Mouse (Mus musculus) c-Kit-positive CD71-negative TER-119-negative erythroid progenitor cells, embryonic 14.5 days (primary cell): ENCODE measurements around the gene Spink4.
A peak's percentile ranks its signal among the peaks of the same experiment; 100 is the strongest.
"Not testable (repeated sequence)": the region's sequence is repeated elsewhere in the genome, so short reads cannot be mapped to it uniquely, and the experiment has no call there.

ENCODE experiments used
- DNase-seq: peaks from one replicate; pipeline ENCODE4 v3.0.0-alpha.2; 2013; ENCODE audit warnings: low read depth

Gene Spink4

GRCm38 (mm10) chr4:40900612-40901011 lies 19.2 kb upstream of the Spink4 start:
- no peak for DNase-seq

GRCm38 (mm10) chr4:40906298-40906697 lies 13.6 kb upstream of the Spink4 start:
- DNase-seq: peak; percentile 32

DNA sequence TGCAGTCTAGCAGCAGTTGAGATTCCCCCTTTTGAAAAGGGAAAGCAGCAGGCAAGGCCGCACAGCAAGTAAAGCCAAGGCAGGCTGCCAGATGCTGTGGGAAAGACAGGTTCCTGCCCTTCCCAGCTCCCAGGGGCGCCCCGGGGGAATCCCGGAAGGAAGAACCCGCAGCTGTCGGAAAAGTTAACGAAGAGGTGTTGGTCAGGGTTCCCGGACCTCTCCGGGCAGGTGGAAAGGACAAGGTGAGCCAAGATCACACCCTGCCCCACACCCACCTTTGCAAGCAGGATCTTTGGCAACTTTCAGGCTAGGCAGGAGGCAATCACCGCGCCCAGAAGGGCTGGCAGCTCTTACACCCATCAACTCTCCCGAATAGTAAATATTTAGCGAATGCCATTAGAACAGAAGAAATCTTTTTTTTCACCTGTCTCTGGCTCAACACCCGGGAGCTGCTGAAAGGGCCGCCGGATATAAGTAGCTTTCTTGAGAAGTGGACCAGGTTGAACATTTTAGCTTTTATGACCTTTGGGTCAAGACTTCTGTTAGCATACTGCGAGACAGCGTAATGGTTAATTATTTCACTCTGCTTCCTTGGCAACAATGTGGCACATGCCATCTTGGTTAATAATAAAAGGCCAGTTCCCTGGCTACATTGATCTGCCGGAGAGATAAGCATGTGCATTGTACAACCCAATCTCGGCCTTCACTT lies 11.4 kb upstream of the Spink4 start:
- no peak for DNase-seq

DNA sequence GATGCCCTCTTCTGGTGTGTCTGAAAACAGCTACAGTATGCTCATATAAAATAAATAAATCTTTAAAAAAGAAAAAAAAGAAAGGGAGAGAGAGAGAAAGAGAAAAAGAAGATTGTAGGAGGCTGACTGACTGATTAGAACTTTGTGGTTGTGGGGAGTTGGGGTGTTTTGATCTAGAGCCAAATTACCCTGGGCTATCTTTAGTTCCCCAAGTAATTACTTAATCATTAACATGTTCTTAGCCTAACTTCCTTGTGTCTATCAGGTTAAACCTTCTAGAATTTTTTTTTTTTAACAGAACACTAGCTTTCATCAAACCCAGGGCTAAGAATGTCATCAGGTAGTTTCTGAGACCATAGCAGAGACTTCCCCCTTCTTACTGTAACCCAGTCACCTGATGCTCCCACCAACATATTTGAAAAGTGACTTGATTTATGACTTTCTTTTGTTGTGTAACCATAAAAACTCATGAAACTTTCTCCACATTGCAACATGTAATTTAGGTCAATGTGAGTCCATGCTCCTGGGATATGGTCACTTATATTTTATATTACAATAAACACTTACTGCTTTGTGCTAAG lies 5.5 kb upstream of the Spink4 start:
- no peak for DNase-seq

- DNase-seq: no peak
Measured at GRCm38 (mm10) chr4:40915947-40916346, 3.9 kb upstream of the Spink4 start.

- no peak for DNase-seq
Measured at GRCm38 (mm10) chr4:40916592-40917155, 3.2 kb upstream of the Spink4 start.

- no peak for DNase-seq
Measured at GRCm38 (mm10) chr4:40920576-40920975, 724 bp downstream of the Spink4 start.

- DNase-seq: no peak
Measured at GRCm38 (mm10) chr4:40921288-40921687, 1.4 kb downstream of the Spink4 start.

GRCm38 (mm10) chr4:40923087-40923651 lies 3.3 kb downstream of the Spink4 start:
- no peak for DNase-seq

GRCm38 (mm10) chr4:40925568-40925967 lies 5.7 kb downstream of the Spink4 start:
- DNase-seq: no peak

- DNase-seq: no peak
Measured at GRCm38 (mm10) chr4:40929046-40929445, 9.2 kb downstream of the Spink4 start.

GRCm38 (mm10) chr4:40933694-40934093 lies 13.8 kb downstream of the Spink4 start:
- no peak for DNase-seq

- DNase-seq: not testable (repeated sequence)
Measured at GRCm38 (mm10) chr4:40934369-40934768, 14.5 kb downstream of the Spink4 start.

DNA sequence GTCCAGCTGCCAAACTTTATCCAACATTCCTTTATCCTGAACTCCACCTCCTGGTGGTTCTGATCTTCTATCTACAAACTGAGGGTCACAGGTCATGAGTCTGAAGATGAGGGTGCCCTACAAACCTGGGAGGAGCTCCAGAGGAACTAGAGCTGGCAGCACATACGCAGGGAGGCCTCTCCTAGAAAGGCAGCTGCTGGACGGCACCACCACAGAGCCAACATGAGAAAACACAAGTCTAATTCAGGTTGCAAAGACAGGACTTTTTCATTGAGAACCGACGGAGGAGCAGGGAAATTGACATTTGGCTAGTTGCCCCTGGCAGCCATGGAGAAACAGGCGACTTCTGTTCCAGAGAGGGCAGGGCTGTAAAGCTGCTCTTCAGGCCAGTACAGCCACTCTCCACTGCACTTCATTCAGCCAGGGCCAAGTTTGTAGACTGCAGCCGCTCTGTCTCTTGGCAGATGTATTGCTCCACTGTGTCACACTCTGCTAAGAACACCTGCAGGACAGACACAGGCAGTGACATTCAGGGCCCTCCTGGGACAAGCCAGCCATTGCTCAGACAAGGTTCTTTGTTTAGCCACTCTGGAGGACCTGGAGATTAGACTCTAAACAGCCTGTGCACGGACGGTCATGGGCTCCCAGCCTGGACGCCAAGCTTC lies 16.5 kb downstream of the Spink4 start:
- DNase-seq: no peak

DNA sequence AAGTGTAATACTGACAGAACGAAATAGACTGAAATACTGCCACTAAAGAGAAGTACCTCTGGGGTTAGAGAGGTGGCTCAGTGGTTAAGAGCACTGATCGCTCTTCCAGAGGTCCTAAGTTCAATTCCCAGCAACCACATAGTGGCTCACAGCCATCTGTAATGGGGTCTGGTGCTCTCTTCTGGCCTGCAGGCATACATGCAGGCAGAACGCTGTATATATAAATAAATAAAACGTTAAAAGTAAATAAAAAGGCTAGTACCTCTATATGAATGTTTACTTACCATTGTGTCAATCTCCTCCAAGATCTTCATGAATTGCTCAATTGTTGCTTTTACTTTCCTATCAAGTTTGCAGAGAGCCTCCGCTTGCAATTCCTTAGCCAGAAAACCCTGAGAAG lies 18.9 kb downstream of the Spink4 start:
- no peak for DNase-seq

GRCm38 (mm10) chr4:40943651-40944050 lies 23.8 kb downstream of the Spink4 start:
- no peak for DNase-seq

DNA sequence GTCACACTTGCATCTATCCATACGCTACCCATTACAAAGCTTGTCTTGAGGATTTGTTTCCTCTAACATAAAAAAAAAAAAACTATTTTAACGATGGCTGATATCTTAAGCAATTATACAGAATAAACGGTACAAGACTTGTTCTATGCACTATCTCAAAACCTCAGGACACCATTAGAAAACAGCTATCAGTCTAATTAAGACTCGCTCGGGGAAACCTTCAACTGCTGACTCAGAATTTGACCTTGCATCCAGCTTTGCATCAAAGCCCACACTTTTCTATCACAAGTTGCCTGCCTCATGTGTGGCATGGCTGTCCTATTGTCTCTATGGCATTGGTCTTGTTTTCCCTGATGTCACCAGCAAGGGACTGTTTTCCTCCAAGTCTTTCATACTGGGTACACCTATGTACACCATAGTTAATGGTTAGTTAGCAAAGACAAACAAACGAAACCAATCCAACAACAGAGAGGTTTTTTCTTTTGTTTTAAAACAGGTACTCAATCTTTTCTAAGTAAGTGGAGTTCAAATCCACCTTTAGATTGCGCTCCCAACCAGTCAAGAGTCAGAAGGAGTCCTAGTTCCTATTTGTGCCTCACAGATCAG lies 26.8 kb downstream of the Spink4 start:
- DNase-seq: no peak

DNA sequence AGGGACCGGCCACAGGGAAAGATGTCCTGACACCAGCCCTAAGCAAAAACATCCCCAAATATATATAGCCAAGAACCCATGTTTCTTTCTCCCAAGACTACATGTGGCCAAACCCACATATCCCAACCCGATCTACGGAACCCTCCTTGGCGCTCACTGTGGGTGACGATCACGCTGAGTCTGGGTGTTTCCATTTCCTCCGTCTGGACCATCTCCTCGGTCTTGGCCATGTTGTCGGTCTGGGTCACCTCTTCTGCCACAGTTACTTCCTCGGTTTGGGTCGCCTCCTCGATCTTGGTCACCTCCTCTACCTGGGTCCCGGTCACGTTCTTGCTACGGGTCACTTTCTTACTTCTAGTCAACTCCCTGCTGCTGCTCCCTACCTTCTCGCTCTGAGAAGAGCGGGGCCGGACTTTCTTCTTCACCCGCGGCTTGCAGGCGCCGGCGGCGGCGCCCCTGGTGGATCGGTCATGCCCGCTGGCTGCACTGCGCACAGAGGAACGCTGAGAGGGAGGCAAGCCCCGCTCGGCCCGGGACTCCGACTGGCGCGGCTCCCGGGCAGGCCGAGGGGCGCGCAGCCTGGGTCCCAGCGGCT lies 27.8 kb downstream of the Spink4 start:
- DNase-seq: no peak

- peak; percentile 96 for DNase-seq
Measured at GRCm38 (mm10) chr4:40948160-40948708, 28.4 kb downstream of the Spink4 start, which contains the start of the genes Bag1 and Chmp5. Gene Bag1, minus strand, starts transcription at chr4:40948294. Gene Chmp5, plus strand, starts transcription at chr4:40948407.

GRCm38 (mm10) chr4:40953521-40953920 lies 33.7 kb downstream of the Spink4 start:
- peak; percentile 40 for DNase-seq

DNA sequence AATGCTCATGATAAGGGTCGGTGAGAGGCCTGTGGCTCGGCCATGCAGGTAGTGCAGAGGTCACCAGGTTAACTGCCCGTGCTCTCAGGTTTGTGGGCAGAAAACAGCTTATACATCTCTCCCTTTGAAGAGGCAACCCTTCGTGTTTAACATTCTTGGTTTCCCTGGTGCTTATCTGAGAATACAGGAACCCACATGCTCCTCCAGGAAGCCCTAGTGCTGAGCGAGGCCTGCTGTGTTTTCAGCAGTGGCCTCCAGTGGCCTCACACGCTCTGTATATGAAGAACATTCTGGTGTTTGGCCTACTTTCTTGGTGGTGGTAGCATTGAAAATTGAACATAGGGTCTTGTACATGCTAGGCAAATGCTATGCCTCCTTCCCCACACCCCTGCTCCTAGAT lies 36.1 kb downstream of the Spink4 start:
- no peak for DNase-seq
